Mouse (Mus musculus) lung, embryonic 15.5 days (tissue): ENCODE results near the gene Pithd1. TPM values are rescaled to one million over a fixed set of nuclear protein-coding genes. Genes with fewer than 3 reads are reported as not detected.

Source experiments
- ATAC-seq: fragments of 200-750 bp; cut with Nextera tagmentation; 2 replicates; pipeline ENCODE4 v1.8.0; 2017; ENCODE audit warnings: moderate number of reproducible peaks, borderline replicate concordance; ENCODE audit not compliant: low FRiP score, low TSS enrichment; ENCODE audit errors: extremely low read depth
- H3K27ac ChIP-seq: fragments of 300-500 bp; sonication (generic); 2 replicates; pipeline ENCODE4 v1.5.1; 2015; ENCODE audit warnings: moderate library complexity, mild to moderate bottlenecking, inconsistent platforms
- H3K27me3 ChIP-seq: fragments of 300-500 bp; sonication (generic); 2 replicates; pipeline ENCODE4 v1.6.1; 2015; ENCODE audit warnings: inconsistent platforms
- H3K36me3 ChIP-seq: fragments of 300-500 bp; sonication (generic); 2 replicates; pipeline ENCODE4 v1.6.1; 2015; ENCODE audit warnings: inconsistent platforms
- H3K4me1 ChIP-seq: fragments of 300-500 bp; sonication (generic); 2 replicates; pipeline ENCODE4 v1.6.1; 2015; ENCODE audit warnings: inconsistent platforms
- H3K4me2 ChIP-seq: fragments of 300-500 bp; sonication (generic); 2 replicates; pipeline ENCODE4 v1.6.1; 2015; ENCODE audit warnings: inconsistent platforms, mild to moderate bottlenecking, moderate library complexity
- H3K4me3 ChIP-seq: fragments of 300-500 bp; sonication (generic); 2 replicates; pipeline ENCODE4 v1.5.1; 2015; ENCODE audit warnings: mild to moderate bottlenecking, inconsistent platforms
- H3K9ac ChIP-seq: fragments of 300-500 bp; sonication (generic); 2 replicates; pipeline ENCODE4 v1.6.1; 2015; ENCODE audit warnings: inconsistent platforms
- H3K9me3 ChIP-seq: fragments of 300-500 bp; sonication (generic); 2 replicates; pipeline ENCODE4 v1.6.1; 2016; ENCODE audit warnings: inconsistent platforms
- WGBS: fragments of 180-500 bp; shearing (Covaris S2); methylation state at CpG from one replicate; pipeline ENCODE4 v1.1.7; 2015; 5-methylcytosine and 5-hydroxymethylcytosine counted together
- polyA plus RNA-seq: library from polyadenylated mRNA; unstranded; fragments of >200 nt; fragmentation: Nextera tagmentation; extraction: Ambion mirVana; gene quantifications from 2 replicates; pipeline ENCODE4 v1.2.1, GENCODE M21; 2015

Pithd1 gene
- polyA plus RNA-seq, 1 experiment from 2014 or later, result 59.7 TPM

GRCm38 (mm10) chr4:135968271-135968869 is 18.7 kb downstream of the Pithd1 start:
- Histone ChIP-seq H3K9me3 (no peaks in the 10 kb centered on the region), H3K9ac (no peak overlapping the region), H3K27ac (no peak overlapping the region), H3K36me3 (peaks cover 45% of the 10 kb centered on the region), H3K4me1 (peaks cover 26% of the 10 kb centered on the region), H3K4me2 (no peak overlapping the region), H3K27me3 (no peaks in the 10 kb centered on the region), H3K4me3 (no peak overlapping the region)
- no peak for ATAC-seq
- WGBS, result 51% methylated on average over 19 of the region's 19 CpGs

- no peaks in the 10 kb centered on the region for H3K9me3 ChIP-seq
- no peak overlapping the region for H3K4me2 ChIP-seq
- peaks cover 45% of the 10 kb centered on the region for H3K36me3 ChIP-seq
- ATAC-seq, result no peak
- peaks cover 30% of the 10 kb centered on the region for H3K4me1 ChIP-seq
- no peaks in the 10 kb centered on the region for H3K27me3 ChIP-seq
- H3K27ac ChIP-seq, result no peak overlapping the region
- H3K9ac ChIP-seq, result no peak overlapping the region
- H3K4me3 ChIP-seq, result no peak overlapping the region
- WGBS, result 84% methylated on average over 18 of the region's 18 CpGs
Measured at GRCm38 (mm10) chr4:135967086-135967760, 19.8 kb downstream of the Pithd1 start.

- WGBS, result 88% methylated on average over 16 of the region's 16 CpGs
- Histone ChIP-seq H3K27ac (no peak overlapping the region), H3K4me1 (peaks cover 24% of the 10 kb centered on the region), H3K4me3 (no peak overlapping the region), H3K27me3 (no peaks in the 10 kb centered on the region), H3K4me2 (no peak overlapping the region), H3K9me3 (no peaks in the 10 kb centered on the region), H3K9ac (no peak overlapping the region), H3K36me3 (peaks cover 45% of the 10 kb centered on the region)
- no peak for ATAC-seq
Measured at GRCm38 (mm10) chr4:135966283-135966682, 20.8 kb downstream of the Pithd1 start.

- no peak overlapping the region for H3K4me3 ChIP-seq
- no peak overlapping the region for H3K9ac ChIP-seq
- WGBS, result 79% methylated on average over 9 of the region's 9 CpGs
- no peaks in the 10 kb centered on the region for H3K9me3 ChIP-seq
- no peak overlapping the region for H3K27ac ChIP-seq
- H3K4me2 ChIP-seq, result peak overlapping the region; percentile 94
- peaks cover 45% of the 10 kb centered on the region for H3K36me3 ChIP-seq
- no peak for ATAC-seq
- no peaks in the 10 kb centered on the region for H3K27me3 ChIP-seq
- peaks cover 17% of the 10 kb centered on the region for H3K4me1 ChIP-seq
Measured at GRCm38 (mm10) chr4:135965113-135965512, 22.0 kb downstream of the Pithd1 start.

- WGBS, result 2% methylated on average over 12 of the region's 12 CpGs
Measured at GRCm38 (mm10) chr4:135964426-135964825, 22.6 kb downstream of the Pithd1 start.

GRCm38 (mm10) chr4:135963457-135964193 is 23.4 kb downstream of the Pithd1 start, which contains the start of gene Gale:
Gene Gale, plus strand, starts transcription at chr4:135963727.
- WGBS, result under 1% methylated on average over 56 of the region's 56 CpGs
- no peaks in the 10 kb centered on the region for H3K27me3 ChIP-seq
- H3K4me2 ChIP-seq, result peak within 1 kb of the TSS; percentile 94
- peak within 1 kb of the TSS; percentile 80 for H3K9ac ChIP-seq
- peak within 1 kb of the TSS; percentile 93 for H3K27ac ChIP-seq
- peak; percentile 91 for ATAC-seq
- peak within 1 kb of the TSS; percentile 89 for H3K4me3 ChIP-seq
- H3K9me3 ChIP-seq, result no peaks in the 10 kb centered on the region
- peaks cover 17% of the 10 kb centered on the region for H3K4me1 ChIP-seq
- H3K36me3 ChIP-seq, result peaks cover 41% of the 10 kb centered on the region

More at GRCm38 (mm10) chr4:135964426-135964825, 22.6 kb downstream of the Pithd1 start:
- Histone ChIP-seq H3K9me3 (no peaks in the 10 kb centered on the region), H3K4me3 (peak overlapping the region; percentile 89), H3K27ac (peak overlapping the region; percentile 69), H3K36me3 (peaks cover 45% of the 10 kb centered on the region), H3K9ac (peak overlapping the region; percentile 80), H3K27me3 (no peaks in the 10 kb centered on the region), H3K4me1 (peaks cover 17% of the 10 kb centered on the region), H3K4me2 (peak overlapping the region; percentile 94)
- no peak for ATAC-seq

DNA sequence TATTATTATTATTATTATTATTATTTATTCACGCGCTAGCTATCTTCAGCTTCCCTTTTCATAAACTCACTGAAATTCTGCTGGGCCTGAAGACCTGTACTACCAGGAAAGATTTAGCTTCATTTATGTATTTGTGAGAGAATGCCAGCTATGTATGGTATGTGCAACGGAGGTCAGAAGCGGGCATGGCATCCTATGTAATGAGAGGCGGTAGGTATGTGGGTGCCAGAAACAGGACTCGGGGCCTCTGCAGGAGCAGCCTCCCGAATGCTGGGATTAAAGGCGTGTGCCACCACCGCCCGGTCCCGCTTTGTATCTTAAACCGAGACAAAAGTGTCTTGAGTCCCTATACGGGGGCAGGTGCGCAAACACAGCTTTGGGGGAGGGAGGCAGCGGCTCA is 24.1 kb downstream of the Pithd1 start:
- Histone ChIP-seq H3K4me2 (peak overlapping the region; percentile 94), H3K4me3 (peak overlapping the region; percentile 89), H3K9me3 (no peaks in the 10 kb centered on the region), H3K27ac (peak overlapping the region; percentile 93), H3K9ac (peak overlapping the region; percentile 80), H3K36me3 (peaks cover 34% of the 10 kb centered on the region), H3K4me1 (peaks cover 17% of the 10 kb centered on the region), H3K27me3 (no peaks in the 10 kb centered on the region)
- 5% methylated on average over 15 of the region's 15 CpGs for WGBS
- peak; percentile 2; the same call in 1 of the 2 replicates for ATAC-seq

GRCm38 (mm10) chr4:135962198-135962597 is 24.9 kb downstream of the Pithd1 start:
- ATAC-seq, result no peak
- H3K27ac ChIP-seq, result 0 out of 2 replicates have a peak overlapping the region, but pooled peaks have one; percentile 93

DNA sequence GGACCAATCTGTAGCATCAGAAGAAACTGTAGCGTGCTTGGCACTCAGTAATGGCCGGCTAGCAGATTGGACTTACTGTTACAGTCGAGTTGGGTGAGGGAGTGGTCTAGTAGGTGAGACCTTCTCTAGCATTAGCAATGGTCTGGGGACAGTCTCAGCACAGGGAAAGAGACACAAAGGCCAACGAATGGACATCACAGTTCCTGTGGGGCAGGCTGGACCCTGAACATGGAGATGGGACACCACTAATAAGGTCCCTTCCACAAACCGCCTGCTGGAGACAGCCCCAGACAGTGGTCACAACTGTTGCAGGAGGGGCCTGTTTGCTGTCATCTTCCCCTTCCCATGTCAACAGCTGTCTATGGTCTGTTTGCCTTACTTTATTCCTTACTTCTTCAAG is 25.4 kb downstream of the Pithd1 start:
- H3K36me3 ChIP-seq, result peaks cover 22% of the 10 kb centered on the region
- 87% methylated on average over 5 of the region's 5 CpGs for WGBS

More at GRCm38 (mm10) chr4:135962198-135962597, 24.9 kb downstream of the Pithd1 start:
- Histone ChIP-seq H3K36me3 (peaks cover 27% of the 10 kb centered on the region), H3K4me1 (peaks cover 17% of the 10 kb centered on the region), H3K9ac (no peak overlapping the region), H3K4me3 (0 out of 2 replicates have a peak overlapping the region, but pooled peaks have one; percentile 89), H3K9me3 (no peaks in the 10 kb centered on the region), H3K4me2 (peak overlapping the region; percentile 94; the same call in 1 of the 2 replicates), H3K27me3 (no peaks in the 10 kb centered on the region)
- 78% methylated on average over 7 of the region's 7 CpGs for WGBS

DNA sequence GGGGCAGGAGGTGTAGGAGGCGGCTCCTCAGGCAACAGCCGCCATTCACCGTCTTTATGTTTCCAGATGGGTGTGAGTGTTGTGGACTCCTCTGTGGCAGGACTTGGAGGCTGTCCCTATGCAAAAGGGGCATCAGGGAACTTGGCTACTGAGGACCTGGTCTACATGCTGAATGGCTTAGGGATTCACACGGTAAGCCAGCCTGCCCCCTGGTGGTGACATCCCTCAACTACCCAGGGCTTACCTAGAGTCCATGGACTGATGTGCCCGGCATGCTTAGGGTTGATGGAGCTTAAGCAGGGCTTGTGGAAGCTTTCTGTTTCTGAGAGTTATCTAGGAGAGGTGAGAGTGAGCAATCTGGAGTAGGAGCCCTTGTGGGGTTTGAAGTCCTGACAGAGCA is 26.3 kb downstream of the Pithd1 start:
- Histone ChIP-seq H3K4me1 (peaks cover 17% of the 10 kb centered on the region), H3K9me3 (no peaks in the 10 kb centered on the region), H3K9ac (no peak overlapping the region), H3K27me3 (no peaks in the 10 kb centered on the region), H3K27ac (no peak overlapping the region), H3K4me2 (no peak overlapping the region), H3K36me3 (peaks cover 18% of the 10 kb centered on the region; the same call in 1 of the 2 replicates), H3K4me3 (no peak overlapping the region)
- 22% methylated on average over 5 of the region's 5 CpGs for WGBS
- no peak for ATAC-seq

More for the DNA sequence above, 25.4 kb downstream of the Pithd1 start:
- Histone ChIP-seq H3K27me3 (no peaks in the 10 kb centered on the region), H3K9me3 (no peaks in the 10 kb centered on the region), H3K9ac (no peak overlapping the region), H3K4me2 (no peak overlapping the region), H3K4me3 (no peak overlapping the region), H3K27ac (no peak overlapping the region), H3K4me1 (peaks cover 17% of the 10 kb centered on the region)
- ATAC-seq, result no peak

DNA sequence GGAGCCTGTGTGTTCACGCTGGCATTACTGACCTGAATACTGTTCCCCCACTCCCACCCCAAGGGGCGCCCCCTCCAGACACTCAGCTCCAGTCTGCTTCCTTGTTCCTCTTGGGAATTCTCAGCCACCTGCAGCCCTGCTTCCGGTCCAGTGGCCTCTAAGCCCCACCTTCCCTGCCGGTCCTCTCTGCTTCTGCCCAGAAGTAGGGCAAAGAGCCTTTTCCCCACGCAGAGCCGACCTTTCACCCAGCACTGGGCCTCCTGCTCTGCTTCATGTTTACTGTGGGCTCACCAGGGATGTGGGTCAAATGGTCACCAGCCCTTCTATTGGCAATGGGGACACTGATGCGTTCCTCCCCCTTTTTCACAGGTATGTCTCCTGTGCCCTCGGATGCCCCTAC is 28.7 kb downstream of the Pithd1 start:
- Histone ChIP-seq H3K9me3 (no peaks in the 10 kb centered on the region), H3K27ac (no peak overlapping the region), H3K4me2 (no peak overlapping the region), H3K4me3 (no peak overlapping the region), H3K36me3 (peaks cover 29% of the 10 kb centered on the region), H3K4me1 (peaks cover 8% of the 10 kb centered on the region; the same call in 1 of the 2 replicates), H3K27me3 (no peaks in the 10 kb centered on the region), H3K9ac (no peak overlapping the region)
- ATAC-seq, result no peak
- 46% methylated on average over 8 of the region's 8 CpGs for WGBS
